Mouse (Mus musculus) hindbrain, embryonic 11.5 days (tissue): Measurements from ENCODE around the gene Ticrr. TPM values are rescaled to one million over a fixed set of nuclear protein-coding genes. Genes with fewer than 3 reads are reported as not detected.

Experiments used
- ATAC-seq: fragments of 200-750 bp; cut with Nextera tagmentation; 2 replicates; pipeline ENCODE4 v1.8.0; 2017; ENCODE audit warnings: mild to moderate bottlenecking, moderate TSS enrichment, moderate library complexity; ENCODE audit not compliant: low FRiP score
- DNase-seq: peaks from one replicate; pipeline ENCODE4 v3.0.0-alpha.2; 2015; ENCODE audit warnings: low spot score
- H3K27ac ChIP-seq: fragments of 300-500 bp; sonication (generic); 2 replicates; pipeline ENCODE4 v1.5.1; 2014; ENCODE audit warnings: mild to moderate bottlenecking, low read depth, low read length
- H3K27me3 ChIP-seq: fragments of 300-500 bp; sonication (generic); 2 replicates; pipeline ENCODE4 v1.6.1; 2014; ENCODE audit warnings: mild to moderate bottlenecking, low read length, moderate library complexity, mixed read lengths; ENCODE audit not compliant: control insufficient read depth, insufficient read depth
- H3K36me3 ChIP-seq: fragments of 300-500 bp; sonication (generic); 2 replicates; pipeline ENCODE4 v1.6.1; 2014; ENCODE audit warnings: mild to moderate bottlenecking, low read length, moderate library complexity, mixed read lengths; ENCODE audit not compliant: control insufficient read depth, insufficient read depth
- H3K4me1 ChIP-seq: fragments of 300-500 bp; sonication (generic); replicated peaks from 2 replicates; pipeline ENCODE4 v1.6.1; 2014; ENCODE audit warnings: low read length, mixed read lengths; ENCODE audit not compliant: control insufficient read depth, insufficient read depth
- H3K4me2 ChIP-seq: fragments of 300-500 bp; sonication (generic); replicated peaks from 2 replicates; pipeline ENCODE4 v1.6.1; 2014; ENCODE audit warnings: mild to moderate bottlenecking, low read depth, low read length
- H3K4me3 ChIP-seq: fragments of 300-500 bp; sonication (generic); 2 replicates; pipeline ENCODE4 v1.5.1; 2014; ENCODE audit warnings: low read depth, low read length
- H3K9ac ChIP-seq: fragments of 300-500 bp; sonication (generic); 2 replicates; pipeline ENCODE4 v1.6.1; 2014; ENCODE audit warnings: low read depth, low read length
- H3K9me3 ChIP-seq: fragments of 300-500 bp; sonication (generic); 2 replicates; pipeline ENCODE4 v1.6.1; 2016; ENCODE audit warnings: low read length; ENCODE audit not compliant: control insufficient read depth
- WGBS: fragments of 180-500 bp; shearing (Covaris S2); extraction: QIAGEN DNeasy Blood & Tissue Kit; methylation state at CpG from one replicate; pipeline ENCODE4 v1.1.7; 2014; 5-methylcytosine and 5-hydroxymethylcytosine counted together
- polyA plus RNA-seq: library from polyadenylated mRNA; unstranded; fragments of >200 nt; fragmentation: Nextera tagmentation; extraction: Ambion mirVana; gene quantifications from 2 replicates; pipeline ENCODE4 v1.2.1, GENCODE M21; 2014

Ticrr gene
- polyA plus RNA-seq, 1 experiment from 2014 or later: 16.6 TPM

- H3K27ac ChIP-seq: no peak overlapping the region
- no peaks in the 10 kb centered on the region for H3K36me3 ChIP-seq
- DNase-seq (no peak), ATAC-seq (no peak)
- no peak overlapping the region for H3K4me3 ChIP-seq
- WGBS: 85% methylated on average over 5 of the region's 5 CpGs
- H3K9me3 ChIP-seq: no peaks in the 10 kb centered on the region
- no peak overlapping the region for H3K9ac ChIP-seq
- no peak overlapping the region for H3K4me2 ChIP-seq
- H3K27me3 ChIP-seq: no peaks in the 10 kb centered on the region
- H3K4me1 ChIP-seq: no peaks in the 10 kb centered on the region
Observed at GRCm38 (mm10) chr7:79626170-79626569, 33.8 kb upstream of the Ticrr start.

GRCm38 (mm10) chr7:79628271-79628913, 31.6 kb upstream of the Ticrr start:
- Histone ChIP-seq H3K9me3 (no peaks in the 10 kb centered on the region), H3K36me3 (no peaks in the 10 kb centered on the region), H3K27me3 (no peaks in the 10 kb centered on the region), H3K4me2 (no peak overlapping the region), H3K9ac (no peak overlapping the region), H3K27ac (no peak overlapping the region), H3K4me3 (no peak overlapping the region), H3K4me1 (no peaks in the 10 kb centered on the region)
- DNase-seq (no peak), ATAC-seq (no peak)
- 67% methylated on average over 4 of the region's 4 CpGs for WGBS

GRCm38 (mm10) chr7:79631773-79632348, 28.1 kb upstream of the Ticrr start:
- Histone ChIP-seq H3K9me3 (no peaks in the 10 kb centered on the region), H3K4me1 (no peaks in the 10 kb centered on the region), H3K4me3 (no peak overlapping the region), H3K9ac (no peak overlapping the region), H3K27ac (no peak overlapping the region), H3K4me2 (no peak overlapping the region), H3K36me3 (no peaks in the 10 kb centered on the region), H3K27me3 (no peaks in the 10 kb centered on the region)
- ATAC-seq (no peak), DNase-seq (no peak)
- 23% methylated on average over 13 of the region's 13 CpGs for WGBS

GRCm38 (mm10) chr7:79647233-79647632, 12.8 kb upstream of the Ticrr start:
- no peak overlapping the region for H3K27ac ChIP-seq
- no peak overlapping the region for H3K4me2 ChIP-seq
- no peaks in the 10 kb centered on the region for H3K9me3 ChIP-seq
- H3K9ac ChIP-seq: no peak overlapping the region
- DNase-seq (no peak), ATAC-seq (no peak)
- no peak overlapping the region for H3K4me3 ChIP-seq
- H3K27me3 ChIP-seq: no peaks in the 10 kb centered on the region
- 82% methylated on average over 3 of the region's 3 CpGs for WGBS
- no peaks in the 10 kb centered on the region for H3K36me3 ChIP-seq
- no peaks in the 10 kb centered on the region for H3K4me1 ChIP-seq

- Histone ChIP-seq H3K9ac (no peak overlapping the region), H3K4me2 (no peak overlapping the region), H3K4me1 (no peaks in the 10 kb centered on the region), H3K4me3 (no peak overlapping the region), H3K9me3 (no peaks in the 10 kb centered on the region), H3K36me3 (no peaks in the 10 kb centered on the region), H3K27ac (no peak overlapping the region), H3K27me3 (no peaks in the 10 kb centered on the region)
- peak; percentile 81 for DNase-seq
- 9% methylated on average over 3 of the region's 3 CpGs for WGBS
- no peak for ATAC-seq
Observed at GRCm38 (mm10) chr7:79649005-79649404, 11.0 kb upstream of the Ticrr start.

- H3K27ac ChIP-seq: no peak overlapping the region
- DNase-seq (no peak), ATAC-seq (no peak)
- H3K36me3 ChIP-seq: no peaks in the 10 kb centered on the region
- H3K4me1 ChIP-seq: no peaks in the 10 kb centered on the region
- H3K27me3 ChIP-seq: no peaks in the 10 kb centered on the region
- 71% methylated on average over 1 of the region's 1 CpGs for WGBS
- H3K4me2 ChIP-seq: no peak overlapping the region
- no peaks in the 10 kb centered on the region for H3K9me3 ChIP-seq
- no peak overlapping the region for H3K9ac ChIP-seq
- no peak overlapping the region for H3K4me3 ChIP-seq
Observed at GRCm38 (mm10) chr7:79654185-79654584, 5.8 kb upstream of the Ticrr start.

GRCm38 (mm10) chr7:79654586-79654985, 5.4 kb upstream of the Ticrr start:
- H3K9ac ChIP-seq: no peak overlapping the region
- DNase-seq: no peak
- ATAC-seq: no peak
- H3K4me1 ChIP-seq: no peaks in the 10 kb centered on the region
- 46% methylated on average over 1 of the region's 1 CpGs for WGBS
- H3K27me3 ChIP-seq: no peaks in the 10 kb centered on the region
- H3K4me2 ChIP-seq: no peak overlapping the region
- H3K9me3 ChIP-seq: no peaks in the 10 kb centered on the region
- H3K4me3 ChIP-seq: no peak overlapping the region
- H3K27ac ChIP-seq: no peak overlapping the region
- no peaks in the 10 kb centered on the region for H3K36me3 ChIP-seq

- Histone ChIP-seq H3K9ac (peak overlapping the region; percentile 88), H3K4me3 (peak overlapping the region; percentile 98), H3K4me1 (peaks cover 6% of the 10 kb centered on the region; the same call in 1 of the 2 replicates), H3K27me3 (no peaks in the 10 kb centered on the region), H3K4me2 (peak overlapping the region; percentile 86), H3K27ac (no peak overlapping the region), H3K9me3 (no peaks in the 10 kb centered on the region), H3K36me3 (no peaks in the 10 kb centered on the region)
- under 1% methylated on average over 68 of the region's 73 CpGs for WGBS
- DNase-seq (peak; percentile 31), ATAC-seq (peak; percentile 37)
Observed at GRCm38 (mm10) chr7:79660291-79661150, 525 bp downstream of the Ticrr start.
